Mouse (Mus musculus): ENCODE measurements around the gene Gnai1. TPM values are rescaled to one million over a fixed set of nuclear protein-coding genes. Genes with fewer than 3 reads are reported as not detected.

Gene Gnai1
- polyA plus RNA-seq (2014; fragmentation: Nextera tagmentation; extraction: Ambion mirVana) = 51.4 and 54.3 TPM in 2 replicates

DNA sequence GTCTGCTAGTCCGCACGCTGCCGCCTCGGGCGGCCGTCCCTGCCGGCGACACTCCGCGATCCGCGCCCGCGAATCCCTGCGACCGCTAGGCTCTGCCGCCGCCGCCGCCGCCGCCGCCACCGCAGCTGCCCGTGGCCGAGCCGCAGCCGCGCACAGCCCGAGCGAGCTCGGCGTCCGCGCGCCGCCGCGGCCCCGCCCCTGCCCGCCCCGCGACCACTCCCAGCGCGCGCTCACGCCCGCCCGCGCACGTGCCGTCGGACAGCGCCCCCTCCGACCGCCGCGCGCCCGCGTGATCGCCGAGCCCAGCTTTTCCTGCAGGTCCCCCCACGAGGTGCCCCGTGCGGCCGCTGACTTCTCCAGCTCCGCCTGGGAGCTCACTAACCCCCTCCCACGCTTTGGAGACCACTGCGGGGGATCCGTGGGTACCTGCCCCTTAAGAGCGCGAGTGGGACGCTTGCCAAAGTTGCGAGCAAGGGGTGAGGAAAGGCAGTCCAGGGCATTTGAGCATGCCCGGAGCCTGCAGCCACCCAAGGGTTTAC, at the start of gene Gnai1:
TSS of gene Gnai1 (minus strand) at position 75 of the 539 bp plus-strand sequence.
- peak within 1 kb of the TSS; percentile 87 for H3K9ac ChIP-seq
- no peaks in the 10 kb centered on the region for H3K36me3 ChIP-seq (ENCODE audit: insufficient read depth)
- H3K4me2 ChIP-seq = peak within 1 kb of the TSS; percentile 87
- no peaks in the 10 kb centered on the region; the same call in 1 of the 2 replicates for H3K4me1 ChIP-seq (ENCODE audit: insufficient read depth)
- WGBS = under 1% methylated on average over 63 of the region's 76 CpGs
- peak within 1 kb of the TSS; percentile 75 for H3K27ac ChIP-seq (ENCODE audit: low read depth)
- TF ChIP-seq CTCF (IDR thresholded peaks at IDR 0.05; ENCODE audit: low read depth) = peak; percentile 19; the same call in 1 of the 2 replicates
- DNase-seq (peak; percentile 91), ATAC-seq (ENCODE audit: insufficient read depth) (peak; percentile 96)
- no peaks in the 10 kb centered on the region for H3K27me3 ChIP-seq (ENCODE audit: insufficient read depth, low read length)
- peak within 1 kb of the TSS; percentile 79 for H3K4me3 ChIP-seq (ENCODE audit: low read depth, low read length)
- H3K9me3 ChIP-seq (ENCODE audit: low read depth, low read length) = no peaks in the 10 kb centered on the region

DNA sequence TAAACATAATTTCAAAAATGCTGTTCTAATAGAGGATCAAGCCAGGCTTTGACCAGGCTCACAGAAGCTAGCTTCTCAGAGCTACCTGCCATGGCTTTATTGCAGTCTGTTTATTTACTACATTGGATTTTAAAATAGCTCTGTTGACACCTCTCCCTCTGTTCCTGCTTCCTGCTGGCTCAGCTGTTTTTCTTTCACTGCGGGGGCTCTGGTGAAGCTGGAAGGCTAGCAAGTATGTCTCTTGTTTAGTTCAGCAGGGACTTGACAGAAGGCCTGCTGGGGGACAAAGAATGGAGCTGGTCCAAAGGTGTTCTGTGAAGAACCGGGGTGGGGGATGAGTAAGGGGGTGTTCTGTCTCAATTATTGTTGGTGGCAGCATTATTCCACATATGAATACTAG, 7.7 kb upstream of the Gnai1 start:
- ATAC-seq (ENCODE audit: insufficient read depth) (no peak), DNase-seq (no peak)
- Histone ChIP-seq H3K9ac (no peak overlapping the region), H3K27ac (ENCODE audit: low read depth) (no peak overlapping the region), H3K4me3 (ENCODE audit: low read depth, low read length) (no peak overlapping the region), H3K4me1 (ENCODE audit: insufficient read depth) (no peaks in the 10 kb centered on the region), H3K9me3 (ENCODE audit: low read depth, low read length) (no peaks in the 10 kb centered on the region), H3K36me3 (ENCODE audit: insufficient read depth) (no peaks in the 10 kb centered on the region), H3K4me2 (no peak overlapping the region), H3K27me3 (ENCODE audit: insufficient read depth, low read length) (no peaks in the 10 kb centered on the region)
- no peak for TF ChIP-seq CTCF (IDR thresholded peaks at IDR 0.05; ENCODE audit: low read depth)
- WGBS = 10% methylated on average over 2 of the region's 2 CpGs

DNA sequence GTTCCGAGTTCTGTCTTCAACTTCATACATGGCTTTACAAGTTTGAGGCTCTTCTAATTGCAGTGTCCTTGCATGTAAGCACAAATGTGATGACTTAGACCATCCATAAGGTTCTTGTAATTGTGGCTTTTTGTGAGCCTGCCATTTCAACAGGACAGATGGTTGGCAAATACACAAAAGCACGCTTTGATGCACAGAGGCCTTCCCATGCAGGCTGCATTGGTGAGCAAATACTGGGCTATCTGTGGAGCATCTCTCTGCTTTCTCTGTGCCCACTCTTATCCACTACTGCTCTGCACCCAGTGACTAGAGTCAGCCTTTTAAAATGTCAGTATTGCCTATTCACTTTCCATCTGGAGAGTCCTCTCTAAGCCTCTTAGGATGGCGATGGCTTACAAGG, 5.3 kb upstream of the Gnai1 start:
- no peaks in the 10 kb centered on the region for H3K36me3 ChIP-seq (ENCODE audit: insufficient read depth)
- H3K4me1 ChIP-seq (ENCODE audit: insufficient read depth) = no peaks in the 10 kb centered on the region
- no peak for DNase-seq
- no peak for TF ChIP-seq CTCF (IDR thresholded peaks at IDR 0.05; ENCODE audit: low read depth)
- no peak overlapping the region for H3K4me2 ChIP-seq
- no peak overlapping the region for H3K27ac ChIP-seq (ENCODE audit: low read depth)
- WGBS = 91% methylated on average over 3 of the region's 3 CpGs
- H3K4me3 ChIP-seq (ENCODE audit: low read depth, low read length) = no peak overlapping the region
- H3K9ac ChIP-seq = no peak overlapping the region
- no peaks in the 10 kb centered on the region for H3K9me3 ChIP-seq (ENCODE audit: low read depth, low read length)
- no peak for ATAC-seq (ENCODE audit: insufficient read depth)
- no peaks in the 10 kb centered on the region for H3K27me3 ChIP-seq (ENCODE audit: insufficient read depth, low read length)

DNA sequence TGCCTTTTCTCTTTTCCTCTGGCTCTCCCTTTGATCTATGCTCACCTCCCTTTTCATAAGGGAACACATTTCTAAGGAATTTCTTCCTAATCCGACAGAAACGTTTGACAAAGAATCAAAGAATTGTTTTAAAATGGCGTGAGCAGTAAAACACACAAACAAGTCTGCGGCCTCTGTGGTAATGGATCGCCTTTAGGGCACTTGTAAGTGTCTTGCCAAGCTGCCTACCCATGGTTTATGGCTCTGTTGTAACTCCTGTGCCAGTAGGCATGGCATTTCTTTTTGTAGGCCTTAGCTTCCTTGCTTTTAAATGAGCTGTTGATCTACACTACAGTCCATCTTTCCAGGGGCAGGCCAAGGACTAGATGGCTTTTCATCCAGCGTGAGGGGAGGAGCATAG, 801 bp upstream of the Gnai1 start:
- no peaks in the 10 kb centered on the region for H3K27me3 ChIP-seq (ENCODE audit: insufficient read depth, low read length)
- ATAC-seq (ENCODE audit: insufficient read depth) (no peak), DNase-seq (peak; percentile 51)
- 24% methylated on average over 6 of the region's 6 CpGs for WGBS
- H3K4me3 ChIP-seq (ENCODE audit: low read depth, low read length) = peak overlapping the region; percentile 79
- no peaks in the 10 kb centered on the region for H3K9me3 ChIP-seq (ENCODE audit: low read depth, low read length)
- peak overlapping the region; percentile 87; the same call in 1 of the 2 replicates for H3K9ac ChIP-seq
- no peaks in the 10 kb centered on the region for H3K36me3 ChIP-seq (ENCODE audit: insufficient read depth)
- no peak overlapping the region for H3K27ac ChIP-seq (ENCODE audit: low read depth)
- H3K4me2 ChIP-seq = peak overlapping the region; percentile 87
- no peaks in the 10 kb centered on the region; the same call in 1 of the 2 replicates for H3K4me1 ChIP-seq (ENCODE audit: insufficient read depth)
- TF ChIP-seq CTCF (IDR thresholded peaks at IDR 0.05; ENCODE audit: low read depth) = no peak

DNA sequence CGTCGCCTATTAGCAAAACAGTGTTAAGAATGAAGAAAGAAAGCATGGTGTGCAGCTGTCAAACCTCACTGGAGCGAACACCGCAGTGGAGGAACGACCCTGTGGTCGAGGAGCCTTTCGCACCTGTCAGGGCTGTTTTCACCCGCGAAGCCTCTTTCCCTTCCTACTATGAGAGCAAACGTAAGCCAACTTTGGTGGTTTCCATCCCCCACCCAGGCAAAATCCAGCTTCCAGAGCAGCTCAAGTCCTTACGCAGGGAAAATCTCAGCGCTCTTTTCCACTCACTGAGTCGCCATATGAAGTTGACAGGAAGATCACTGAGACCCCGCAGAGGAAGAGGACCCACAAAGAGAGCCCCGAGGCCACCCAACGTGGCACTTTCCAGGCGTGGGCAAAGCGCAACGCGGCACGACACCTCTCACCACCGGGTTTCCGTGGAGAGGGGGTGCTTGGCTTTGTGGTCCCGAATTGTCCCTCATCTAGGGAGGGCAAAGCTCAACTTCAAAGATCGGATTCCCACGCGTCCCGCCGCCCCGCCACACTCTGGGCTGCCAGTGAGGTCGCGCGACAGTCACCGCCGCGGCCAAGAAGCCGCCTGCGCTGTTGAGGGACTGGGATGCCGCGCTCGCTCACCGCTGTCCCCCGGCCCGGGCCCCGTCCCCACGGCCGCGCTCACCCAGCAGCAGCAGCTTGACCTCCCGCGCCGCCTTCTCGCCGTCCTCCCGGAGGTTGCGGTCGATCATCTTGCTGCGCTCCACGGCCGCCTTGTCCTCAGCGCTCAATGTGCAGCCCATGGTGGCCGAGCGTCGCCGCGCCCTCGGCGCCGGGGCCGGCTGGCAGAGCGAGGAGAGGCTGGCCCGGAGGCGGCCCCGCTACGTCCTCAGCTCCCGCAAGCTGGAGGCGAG, 527 bp downstream of the Gnai1 start:
- H3K27me3 ChIP-seq (ENCODE audit: insufficient read depth, low read length) = no peaks in the 10 kb centered on the region
- peak; percentile 84 for ATAC-seq (ENCODE audit: insufficient read depth)
- under 1% methylated on average over 70 of the region's 76 CpGs for WGBS
- no peaks in the 10 kb centered on the region for H3K36me3 ChIP-seq (ENCODE audit: insufficient read depth)
- H3K27ac ChIP-seq (ENCODE audit: low read depth) = peak overlapping the region; percentile 75
- peak; percentile 71 for DNase-seq
- H3K4me2 ChIP-seq = peak overlapping the region; percentile 87
- no peaks in the 10 kb centered on the region; the same call in 1 of the 2 replicates for H3K4me1 ChIP-seq (ENCODE audit: insufficient read depth)
- peak overlapping the region; percentile 79 for H3K4me3 ChIP-seq (ENCODE audit: low read depth, low read length)
- TF ChIP-seq CTCF (IDR thresholded peaks at IDR 0.05; ENCODE audit: low read depth) = no peak
- H3K9ac ChIP-seq = peak overlapping the region; percentile 87
- H3K9me3 ChIP-seq (ENCODE audit: low read depth, low read length) = no peaks in the 10 kb centered on the region

DNA sequence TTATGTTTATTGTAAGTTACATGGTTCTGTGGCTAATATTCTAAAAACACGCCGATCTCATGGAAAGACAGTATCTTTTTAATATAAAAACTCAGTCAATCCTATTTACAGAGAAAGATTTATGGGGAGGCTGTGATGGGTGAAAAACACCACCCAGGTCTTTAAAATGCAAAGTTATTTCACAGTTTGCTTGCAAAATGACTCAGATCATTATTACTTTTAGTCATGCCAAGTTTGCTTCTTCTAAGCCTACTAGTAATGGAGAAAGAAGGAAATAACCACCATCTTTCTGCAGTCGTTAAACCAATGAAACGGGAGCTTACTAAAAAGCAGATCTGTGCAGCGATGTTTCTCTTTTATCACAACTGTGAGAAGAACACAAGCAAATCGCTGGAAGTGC, 1.4 kb downstream of the Gnai1 start:
- Histone ChIP-seq H3K36me3 (ENCODE audit: insufficient read depth) (no peaks in the 10 kb centered on the region), H3K4me3 (ENCODE audit: low read depth, low read length) (peak overlapping the region; percentile 79), H3K27ac (ENCODE audit: low read depth) (no peak overlapping the region), H3K9me3 (ENCODE audit: low read depth, low read length) (no peaks in the 10 kb centered on the region), H3K27me3 (ENCODE audit: insufficient read depth, low read length) (no peaks in the 10 kb centered on the region), H3K4me2 (peak overlapping the region; percentile 87), H3K9ac (peak overlapping the region; percentile 87), H3K4me1 (ENCODE audit: insufficient read depth) (no peaks in the 10 kb centered on the region; the same call in 1 of the 2 replicates)
- ATAC-seq (ENCODE audit: insufficient read depth) (no peak), DNase-seq (peak; percentile 24)
- 28% methylated on average over 6 of the region's 6 CpGs for WGBS
- no peak for TF ChIP-seq CTCF (IDR thresholded peaks at IDR 0.05; ENCODE audit: low read depth)

DNA sequence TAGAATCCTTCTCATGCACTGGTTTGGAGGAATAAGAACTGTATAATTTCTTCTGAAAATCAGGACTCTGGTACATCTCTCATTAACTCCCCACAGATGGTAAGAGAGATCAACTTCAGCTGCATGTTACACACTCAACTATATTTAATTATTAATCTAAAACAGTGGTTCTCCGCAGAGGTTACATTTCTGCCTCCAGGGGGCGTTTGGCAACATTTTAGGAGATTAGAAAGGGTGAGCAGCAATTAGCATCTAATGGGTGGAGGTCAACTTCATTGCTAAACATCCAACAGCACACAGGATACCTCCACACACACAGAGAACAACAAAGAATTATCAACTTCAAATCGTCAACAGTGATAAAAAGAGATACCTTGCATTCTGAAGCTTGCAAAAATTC, 2.0 kb downstream of the Gnai1 start:
- no peaks in the 10 kb centered on the region; the same call in 1 of the 2 replicates for H3K4me1 ChIP-seq (ENCODE audit: insufficient read depth)

More for the DNA sequence above, 2.0 kb downstream of the Gnai1 start:
- Histone ChIP-seq H3K4me2 (peak overlapping the region; percentile 87), H3K9me3 (ENCODE audit: low read depth, low read length) (no peaks in the 10 kb centered on the region), H3K36me3 (ENCODE audit: insufficient read depth) (no peaks in the 10 kb centered on the region), H3K9ac (no peak overlapping the region), H3K4me3 (ENCODE audit: low read depth, low read length) (peak overlapping the region; percentile 79), H3K27ac (ENCODE audit: low read depth) (no peak overlapping the region), H3K27me3 (ENCODE audit: insufficient read depth, low read length) (no peaks in the 10 kb centered on the region)
- DNase-seq = peak; percentile 81
- peak; percentile 71 for TF ChIP-seq CTCF (IDR thresholded peaks at IDR 0.05; ENCODE audit: low read depth)
- no peak for ATAC-seq (ENCODE audit: insufficient read depth)
- 9% methylated on average over 3 of the region's 3 CpGs for WGBS
